Mouse (Mus musculus) lung, postnatal 10 days (tissue): ENCODE results near the gene Trappc12.

Experiments
- DNase-seq: peaks from one replicate; pipeline ENCODE4 v3.0.0; 2021

The Trappc12 gene

GRCm38 (mm10) chr12:28685771-28686170 lies 64.5 kb downstream of the Trappc12 start:
- DNase-seq = no peak

GRCm38 (mm10) chr12:28684674-28685073 lies 65.6 kb downstream of the Trappc12 start:
- DNase-seq = no peak

GRCm38 (mm10) chr12:28675925-28676209 lies 74.4 kb downstream of the Trappc12 start:
- DNase-seq = no peak

- peak; percentile 88 for DNase-seq
These were observed 74.9 kb downstream of the Trappc12 start, which contains the start of gene Adi1 for GRCm38 (mm10) chr12:28675121-28675924. Gene Adi1, plus strand, starts transcription at chr12:28675231.

GRCm38 (mm10) chr12:28674038-28674720 lies 76.1 kb downstream of the Trappc12 start:
- no peak for DNase-seq

GRCm38 (mm10) chr12:28667287-28667686 lies 83.0 kb downstream of the Trappc12 start:
- peak; percentile 30 for DNase-seq

- peak; percentile 13 for DNase-seq
These were observed 83.5 kb downstream of the Trappc12 start for GRCm38 (mm10) chr12:28666734-28667133.

GRCm38 (mm10) chr12:28662628-28663027 lies 87.6 kb downstream of the Trappc12 start:
- no peak for DNase-seq

- DNase-seq = peak; percentile 95
These were observed 100.8 kb downstream of the Trappc12 start, which contains the start of gene Rnaseh1 for GRCm38 (mm10) chr12:28649141-28650110. Gene Rnaseh1, plus strand, starts transcription at chr12:28649602.
